Mouse (Mus musculus) spleen, adult 2 months (tissue): ENCODE results near the gene Tph1.

ENCODE experiments used
- CTCF ChIP-seq: fragments of 200-500 bp; IDR thresholded peaks from 2 replicates; pipeline ENCODE4 v1.5.1; 2011; ENCODE audit warnings: mild to moderate bottlenecking, inconsistent platforms; ENCODE audit not compliant: insufficient read depth, insufficient read length, insufficient replicate concordance; ENCODE audit errors: extremely low read depth
- POLR2A ChIP-seq: fragments of 200-500 bp; IDR thresholded peaks from 2 replicates; pipeline ENCODE4 v1.6.1; 2011; ENCODE audit warnings: low read depth, low read length, inconsistent platforms

GRCm38 (mm10) chr7:46616429-46617005 lies 55.8 kb downstream of the Tph1 start:
- no peak for TF ChIP-seq CTCF
- TF ChIP-seq POLR2A: no peak
